Mouse (Mus musculus): ENCODE results near the gene Hlcs. TPM values are rescaled to one million over a fixed set of nuclear protein-coding genes. Genes with fewer than 3 reads are reported as not detected.
"Not testable (repeated sequence)": the region's sequence is repeated elsewhere in the genome, so short reads cannot be mapped to it uniquely, and the experiment has no call there.

Hlcs gene
- polyA plus RNA-seq, 1 experiment from 2014 or later, result 7.6 TPM

- WGBS, result 59% methylated on average over 11 of the region's 11 CpGs
- H3K9ac ChIP-seq (replicated peaks; ENCODE audit: low read depth, low read length), result no peak overlapping the region
- no peaks in the 10 kb centered on the region for H3K36me3 ChIP-seq (ENCODE audit: control insufficient read depth, insufficient read depth, low read length)
- H3K27ac ChIP-seq (ENCODE audit: low read depth, low read length), result no peak overlapping the region
- no peak overlapping the region for H3K4me3 ChIP-seq (ENCODE audit: low read depth, low read length)
- H3K4me2 ChIP-seq (ENCODE audit: low read depth, low read length), result no peak overlapping the region
- no peaks in the 10 kb centered on the region for H3K9me3 ChIP-seq (ENCODE audit: control insufficient read depth, low read length)
- no peaks in the 10 kb centered on the region for H3K4me1 ChIP-seq (ENCODE audit: control insufficient read depth, insufficient read depth, low read length)
- H3K27me3 ChIP-seq (ENCODE audit: control insufficient read depth, insufficient read depth, low read length), result no peaks in the 10 kb centered on the region
- no peak; the same call in 1 of the 2 replicates for ATAC-seq (ENCODE audit: low read depth)
These were observed 36.4 kb upstream of the Hlcs start for GRCm38 (mm10) chr16:94349588-94350286.

GRCm38 (mm10) chr16:94348779-94349178 lies 35.4 kb upstream of the Hlcs start:
- H3K4me1 ChIP-seq (ENCODE audit: control insufficient read depth, insufficient read depth, low read length), result no peaks in the 10 kb centered on the region
- H3K27me3 ChIP-seq (ENCODE audit: control insufficient read depth, insufficient read depth, low read length), result no peaks in the 10 kb centered on the region
- 90% methylated on average over 2 of the region's 2 CpGs for WGBS
- H3K36me3 ChIP-seq (ENCODE audit: control insufficient read depth, insufficient read depth, low read length), result no peaks in the 10 kb centered on the region
- H3K9ac ChIP-seq (replicated peaks; ENCODE audit: low read depth, low read length), result no peak overlapping the region
- ATAC-seq (ENCODE audit: low read depth), result no peak
- no peaks in the 10 kb centered on the region for H3K9me3 ChIP-seq (ENCODE audit: control insufficient read depth, low read length)
- H3K4me2 ChIP-seq (ENCODE audit: low read depth, low read length), result no peak overlapping the region
- no peak overlapping the region for H3K27ac ChIP-seq (ENCODE audit: low read depth, low read length)
- H3K4me3 ChIP-seq (ENCODE audit: low read depth, low read length), result no peak overlapping the region

- no peaks in the 10 kb centered on the region for H3K36me3 ChIP-seq (ENCODE audit: control insufficient read depth, insufficient read depth, low read length)
- no peak overlapping the region for H3K4me3 ChIP-seq (ENCODE audit: low read depth, low read length)
- no peaks in the 10 kb centered on the region for H3K9me3 ChIP-seq (ENCODE audit: control insufficient read depth, low read length)
- H3K4me2 ChIP-seq (ENCODE audit: low read depth, low read length), result no peak overlapping the region
- H3K4me1 ChIP-seq (ENCODE audit: control insufficient read depth, insufficient read depth, low read length), result no peaks in the 10 kb centered on the region
- 73% methylated on average over 7 of the region's 7 CpGs for WGBS
- H3K27ac ChIP-seq (ENCODE audit: low read depth, low read length), result no peak overlapping the region
- no peak overlapping the region for H3K9ac ChIP-seq (replicated peaks; ENCODE audit: low read depth, low read length)
- no peak for ATAC-seq (ENCODE audit: low read depth)
- H3K27me3 ChIP-seq (ENCODE audit: control insufficient read depth, insufficient read depth, low read length), result no peaks in the 10 kb centered on the region
These were observed 33.8 kb upstream of the Hlcs start for GRCm38 (mm10) chr16:94347080-94347731.

GRCm38 (mm10) chr16:94345733-94346132 lies 32.4 kb upstream of the Hlcs start:
- WGBS, result 77% methylated on average over 1 of the region's 1 CpGs
- H3K9ac ChIP-seq (replicated peaks; ENCODE audit: low read depth, low read length), result no peak overlapping the region
- H3K4me2 ChIP-seq (ENCODE audit: low read depth, low read length), result no peak overlapping the region
- H3K27me3 ChIP-seq (ENCODE audit: control insufficient read depth, insufficient read depth, low read length), result no peaks in the 10 kb centered on the region
- H3K9me3 ChIP-seq (ENCODE audit: control insufficient read depth, low read length), result no peaks in the 10 kb centered on the region
- H3K4me1 ChIP-seq (ENCODE audit: control insufficient read depth, insufficient read depth, low read length), result no peaks in the 10 kb centered on the region
- no peaks in the 10 kb centered on the region for H3K36me3 ChIP-seq (ENCODE audit: control insufficient read depth, insufficient read depth, low read length)
- H3K27ac ChIP-seq (ENCODE audit: low read depth, low read length), result no peak overlapping the region
- no peak for ATAC-seq (ENCODE audit: low read depth)
- no peak overlapping the region for H3K4me3 ChIP-seq (ENCODE audit: low read depth, low read length)

- H3K27me3 ChIP-seq (ENCODE audit: control insufficient read depth, insufficient read depth, low read length); H3K9me3 ChIP-seq (ENCODE audit: control insufficient read depth, low read length); H3K27ac ChIP-seq (ENCODE audit: low read depth, low read length); H3K4me2 ChIP-seq (ENCODE audit: low read depth, low read length); H3K4me1 ChIP-seq (ENCODE audit: control insufficient read depth, insufficient read depth, low read length); H3K9ac ChIP-seq (replicated peaks; ENCODE audit: low read depth, low read length); ATAC-seq (ENCODE audit: low read depth); H3K4me3 ChIP-seq (ENCODE audit: low read depth, low read length); H3K36me3 ChIP-seq (ENCODE audit: control insufficient read depth, insufficient read depth, low read length): not testable (repeated sequence)
- 92% methylated on average over 19 of the region's 22 CpGs for WGBS
These were observed 26.1 kb upstream of the Hlcs start for GRCm38 (mm10) chr16:94339164-94340160.

GRCm38 (mm10) chr16:94335656-94336055 lies 22.3 kb upstream of the Hlcs start:
- WGBS, result 52% methylated on average over 5 of the region's 5 CpGs
- H3K36me3 ChIP-seq (ENCODE audit: control insufficient read depth, insufficient read depth, low read length), result no peaks in the 10 kb centered on the region
- no peaks in the 10 kb centered on the region for H3K9me3 ChIP-seq (ENCODE audit: control insufficient read depth, low read length)
- no peak overlapping the region for H3K4me2 ChIP-seq (ENCODE audit: low read depth, low read length)
- no peak overlapping the region for H3K27ac ChIP-seq (ENCODE audit: low read depth, low read length)
- H3K9ac ChIP-seq (replicated peaks; ENCODE audit: low read depth, low read length), result no peak overlapping the region
- no peak for ATAC-seq (ENCODE audit: low read depth)
- H3K4me1 ChIP-seq (ENCODE audit: control insufficient read depth, insufficient read depth, low read length), result no peaks in the 10 kb centered on the region
- no peak overlapping the region for H3K4me3 ChIP-seq (ENCODE audit: low read depth, low read length)
- no peaks in the 10 kb centered on the region for H3K27me3 ChIP-seq (ENCODE audit: control insufficient read depth, insufficient read depth, low read length)

- ATAC-seq (ENCODE audit: low read depth), result no peak
- peaks cover 11% of the 10 kb centered on the region; the same call in 1 of the 2 replicates for H3K4me1 ChIP-seq (ENCODE audit: control insufficient read depth, insufficient read depth, low read length)
- H3K9me3 ChIP-seq (ENCODE audit: control insufficient read depth, low read length), result no peaks in the 10 kb centered on the region
- peaks cover 11% of the 10 kb centered on the region for H3K27me3 ChIP-seq (ENCODE audit: control insufficient read depth, insufficient read depth, low read length)
- H3K27ac ChIP-seq (ENCODE audit: low read depth, low read length), result no peak overlapping the region
- no peak overlapping the region for H3K4me3 ChIP-seq (ENCODE audit: low read depth, low read length)
- no peak overlapping the region for H3K9ac ChIP-seq (replicated peaks; ENCODE audit: low read depth, low read length)
- H3K4me2 ChIP-seq (ENCODE audit: low read depth, low read length), result no peak overlapping the region
- H3K36me3 ChIP-seq (ENCODE audit: control insufficient read depth, insufficient read depth, low read length), result no peaks in the 10 kb centered on the region
- WGBS, result 63% methylated on average over 5 of the region's 5 CpGs
These were observed 18.5 kb upstream of the Hlcs start for GRCm38 (mm10) chr16:94331886-94332252.

GRCm38 (mm10) chr16:94331233-94331885 lies 18.0 kb upstream of the Hlcs start:
- Histone ChIP-seq H3K4me1 (ENCODE audit: control insufficient read depth, insufficient read depth, low read length) (peaks cover 11% of the 10 kb centered on the region; the same call in 1 of the 2 replicates), H3K27ac (ENCODE audit: low read depth, low read length) (no peak overlapping the region), H3K4me3 (ENCODE audit: low read depth, low read length) (no peak overlapping the region), H3K36me3 (ENCODE audit: control insufficient read depth, insufficient read depth, low read length) (no peaks in the 10 kb centered on the region), H3K9me3 (ENCODE audit: control insufficient read depth, low read length) (no peaks in the 10 kb centered on the region), H3K9ac (replicated peaks; ENCODE audit: low read depth, low read length) (no peak overlapping the region), H3K27me3 (ENCODE audit: control insufficient read depth, insufficient read depth, low read length) (peaks cover 12% of the 10 kb centered on the region), H3K4me2 (ENCODE audit: low read depth, low read length) (no peak overlapping the region)
- ATAC-seq (ENCODE audit: low read depth), result no peak
- WGBS, result 79% methylated on average over 9 of the region's 9 CpGs

Data from neural tube, embryonic 14.5 days (tissue).